Comparison of ENCODE assay signal across 23 mouse cellular contexts in genomic region chr2:26633953-26634530, GRCm38 (mm10). TPM values are rescaled to one million over a fixed set of nuclear protein-coding genes. Genes with fewer than 3 reads are reported as not detected.
DNase-seq lines count a peak whose midpoint lies in the region; ATAC-seq and TF ChIP-seq lines count a peak whose summit lies in the region.
"Had no signal": no experiment of that assay in that cellular context is flagged by ENCODE, and none has a peak within 500 bp of the region (broad histone marks: within the 10 kb centered on the region; RNA-seq: fewer than 3 reads in every experiment).

No protein-coding gene starts in this region.

- TF ChIP-seq POLR2A in CH12.LX (IDR thresholded peaks at IDR 0.05; ENCODE audit: low read depth, low read length): no peak

- no peaks in the 10 kb centered on the region for H3K27me3 ChIP-seq in forebrain, postnatal 0 days (ENCODE audit: insufficient read depth, low read length)
- H3K27me3 ChIP-seq in forebrain, embryonic 16.5 days (replicated peaks; ENCODE audit: control insufficient read depth, insufficient read depth, low read length): no peaks in the 10 kb centered on the region
- peaks cover 4% of the 10 kb centered on the region for H3K27me3 ChIP-seq in liver, embryonic 11.5 days (replicated peaks; ENCODE audit: control insufficient read depth, insufficient read depth, low read length)
- H3K27me3 ChIP-seq in CH12.LX (replicated peaks): peaks cover 6% of the 10 kb centered on the region
- H3K27me3 ChIP-seq in midbrain, embryonic 13.5 days: no peaks in the 10 kb centered on the region
- H3K27me3 ChIP-seq: hindbrain, embryonic 15.5 days; stomach, embryonic 15.5 days had no signal

- in situ Hi-C loops in CH12.LX (cut with MboI; ENCODE audit: low pct_ligation_motif_present, low pct_unique_long_range_greater_than_20kb, low sequenced_read_pairs): no loop called here

- dilution Hi-C loops in CH12.LX (cut with MboI; ENCODE audit: extremely low pct_ligation_motif_present, extremely low pct_unique_long_range_greater_than_20kb, low sequenced_read_pairs): no loop called here

- H3K4me2 ChIP-seq in forebrain, postnatal 0 days (ENCODE audit: low read depth): no peak overlapping the region
- H3K4me2 ChIP-seq in forebrain, embryonic 16.5 days (ENCODE audit: low read length): no peak overlapping the region
- H3K4me2 ChIP-seq in liver, embryonic 11.5 days: no peak overlapping the region
- no peak overlapping the region for H3K4me2 ChIP-seq in CH12.LX (ENCODE audit: insufficient read depth, low read depth, poor library complexity, severe bottlenecking)
- no peak overlapping the region for H3K4me2 ChIP-seq in midbrain, embryonic 13.5 days (replicated peaks)
- H3K4me2 ChIP-seq: heart, embryonic 11.5 days; hindbrain, embryonic 15.5 days; stomach, embryonic 15.5 days had no signal

- no peak for TF ChIP-seq CTCF in forebrain, postnatal 0 days (IDR thresholded peaks at IDR 0.05; ENCODE audit: low read depth)
- no peak for TF ChIP-seq CTCF in CH12.LX (conservative IDR thresholded peaks at IDR 0.05 in 1 of 2, IDR thresholded peaks at IDR 0.05 in 1 of 2; ENCODE audit: low read depth in 2 of 2, low read length in 2 of 2)

- TF ChIP-seq EP300 in CH12.LX (IDR thresholded peaks at IDR 0.05; ENCODE audit: low read length): no peak

- H3K27ac ChIP-seq in forebrain, postnatal 0 days (ENCODE audit: low read depth, low read length): no peak overlapping the region
- H3K27ac ChIP-seq in forebrain, embryonic 16.5 days (ENCODE audit: low read length): no peak overlapping the region
- H3K27ac ChIP-seq in liver, embryonic 11.5 days (ENCODE audit: low read depth, low read length): no peak overlapping the region
- no peak overlapping the region for H3K27ac ChIP-seq in CH12.LX (ENCODE audit: insufficient read depth, low read depth)
- 0 out of 2 replicates have a peak overlapping the region, but pooled peaks have one; percentile 27 for H3K27ac ChIP-seq in midbrain, embryonic 13.5 days
- H3K27ac ChIP-seq: hindbrain, embryonic 15.5 days; stomach, embryonic 15.5 days had no signal

- peaks cover 19% of the 10 kb centered on the region for H3K79me2 ChIP-seq in CH12.LX (replicated peaks; ENCODE audit: control insufficient read depth, extremely low read depth, insufficient read depth, poor library complexity, severe bottlenecking)

- peaks cover 48% of the 10 kb centered on the region for H3K36me3 ChIP-seq in forebrain, postnatal 0 days (ENCODE audit: insufficient read depth)
- H3K36me3 ChIP-seq in forebrain, embryonic 16.5 days (ENCODE audit: control insufficient read depth, insufficient read depth): peaks cover 23% of the 10 kb centered on the region
- peaks cover 33% of the 10 kb centered on the region for H3K36me3 ChIP-seq in liver, embryonic 11.5 days (ENCODE audit: control insufficient read depth, insufficient read depth, low read length)
- peaks cover 40 to 51% of the 10 kb centered on the region in 2 experiments for H3K36me3 ChIP-seq in CH12.LX (replicated peaks in 1 of 2; ENCODE audit: control insufficient read depth in 1 of 2, insufficient read depth in 1 of 2, low read length in 1 of 2)
- peaks cover 49% of the 10 kb centered on the region for H3K36me3 ChIP-seq in midbrain, embryonic 13.5 days

- no peak for DNase-seq in forebrain, postnatal 0 days
- DNase-seq in liver, embryonic 11.5 days (ENCODE audit: low spot score): peak; percentile 46
- DNase-seq in liver: no peak
- peak; percentile 41 for DNase-seq in CH12.LX (ENCODE audit: extremely low read depth)
- DNase-seq in adrenal gland, adult 2 months: no peak
- DNase-seq in gastrocnemius, postnatal 25 days: no peak
- DNase-seq: gastrocnemius, postnatal 10 days; heart, postnatal 14 days; kidney, adult 18-20 months; right cerebral cortex, postnatal 14 days had no signal

- ATAC-seq in forebrain, postnatal 0 days: no peak
- ATAC-seq in forebrain, embryonic 16.5 days: no peak
- 0 out of 2 replicates have a peak, but pooled peaks have one; percentile 5 for ATAC-seq in liver, embryonic 11.5 days (replicated peaks; ENCODE audit: low FRiP score)
- ATAC-seq in midbrain, embryonic 13.5 days: no peak

- no peak for TF ChIP-seq RAD21 in CH12.LX (IDR thresholded peaks at IDR 0.05; ENCODE audit: low read depth, low read length)

- no peak overlapping the region for H3K4me3 ChIP-seq in forebrain, postnatal 0 days (ENCODE audit: low read depth, low read length)
- H3K4me3 ChIP-seq in forebrain, embryonic 16.5 days (replicated peaks; ENCODE audit: low read length): no peak overlapping the region
- H3K4me3 ChIP-seq in liver, embryonic 11.5 days (ENCODE audit: low read depth, low read length): no peak overlapping the region
- no peak overlapping the region for H3K4me3 ChIP-seq in CH12.LX (replicated peaks in 1 of 3; ENCODE audit: low read depth in 2 of 3, low read length in 2 of 3, poor library complexity in 1 of 3)
- H3K4me3 ChIP-seq in midbrain, embryonic 13.5 days (replicated peaks): no peak overlapping the region
- H3K4me3 ChIP-seq: hindbrain, embryonic 15.5 days; stomach, embryonic 15.5 days had no signal

- H3K9ac ChIP-seq in forebrain, postnatal 0 days: 0 out of 2 replicates have a peak overlapping the region, but pooled peaks have one; percentile 18
- no peak overlapping the region for H3K9ac ChIP-seq in forebrain, embryonic 16.5 days (replicated peaks; ENCODE audit: low read depth, low read length)
- no peak overlapping the region for H3K9ac ChIP-seq in liver, embryonic 11.5 days (ENCODE audit: low read depth, low read length)
- H3K9ac ChIP-seq in CH12.LX (ENCODE audit: insufficient read depth, low read depth): no peak overlapping the region
- peak overlapping the region; percentile 49 for H3K9ac ChIP-seq in midbrain, embryonic 13.5 days (replicated peaks)
- H3K9ac ChIP-seq: hindbrain, embryonic 15.5 days; stomach, embryonic 15.5 days had no signal

- 64% methylated on average over 4 of the region's 4 CpGs for WGBS in forebrain, postnatal 0 days
- WGBS in forebrain, embryonic 16.5 days: 74% methylated on average over 4 of the region's 4 CpGs
- WGBS in liver, embryonic 11.5 days: 66% methylated on average over 4 of the region's 4 CpGs
- WGBS in midbrain, embryonic 13.5 days: 69% methylated on average over 4 of the region's 4 CpGs

- peaks cover 21% of the 10 kb centered on the region for H3K4me1 ChIP-seq in forebrain, postnatal 0 days (ENCODE audit: insufficient read depth)
- peaks cover 48% of the 10 kb centered on the region for H3K4me1 ChIP-seq in forebrain, embryonic 16.5 days (replicated peaks; ENCODE audit: control insufficient read depth, insufficient read depth, low read length)
- peaks cover 24% of the 10 kb centered on the region for H3K4me1 ChIP-seq in liver, embryonic 11.5 days (replicated peaks; ENCODE audit: control insufficient read depth, insufficient read depth, low read length)
- H3K4me1 ChIP-seq in CH12.LX (ENCODE audit: control insufficient read depth in 1 of 2, insufficient read depth in 2 of 2): peaks cover 10 to 46% of the 10 kb centered on the region in 2 experiments
- H3K4me1 ChIP-seq in midbrain, embryonic 13.5 days (replicated peaks): peaks cover 84% of the 10 kb centered on the region

- no peaks in the 10 kb centered on the region for H3K9me3 ChIP-seq in forebrain, postnatal 0 days (ENCODE audit: low read length)
- no peaks in the 10 kb centered on the region for H3K9me3 ChIP-seq in forebrain, embryonic 16.5 days (ENCODE audit: control insufficient read depth, low read length)
- H3K9me3 ChIP-seq in liver, embryonic 11.5 days (ENCODE audit: control insufficient read depth, low read length): no peaks in the 10 kb centered on the region
- no peaks in the 10 kb centered on the region for H3K9me3 ChIP-seq in CH12.LX (replicated peaks; ENCODE audit: low read length)
- no peaks in the 10 kb centered on the region for H3K9me3 ChIP-seq in midbrain, embryonic 13.5 days
- H3K9me3 ChIP-seq: hindbrain, embryonic 15.5 days; megakaryocyte, embryonic 14.5 days; stomach, embryonic 15.5 days had no signal

RNA-seq across cellular contexts. Expression of gene Fam69b, which starts 5.8 kb away (rescaled TPM):
- 193 and 214 TPM in 2 replicates for total RNA-seq in forebrain, postnatal 0 days (2014; rRNA removed)
- 143 TPM in 2 replicates for polyA plus RNA-seq in forebrain, postnatal 0 days (2015; fragmentation: Nextera tagmentation; extraction: Ambion mirVana)
- 106 and 125 TPM in 2 replicates for polyA plus RNA-seq in forebrain, embryonic 16.5 days (2015; fragmentation: Nextera tagmentation; extraction: Ambion mirVana)
- 10.5 and 11.1 TPM in 2 replicates for polyA plus RNA-seq in liver, embryonic 11.5 days (2014; fragmentation: Nextera tagmentation; extraction: Ambion mirVana)
- total RNA-seq in CH12.LX (2012; rRNA removed) (0.88 and 1.2 TPM in 2 replicates), CH12.LX (2014; rRNA removed) (0.16 TPM in 1 of 2 replicates, not detected in the other)
- not detected in 2 replicates for polyA plus RNA-seq in CH12.LX (2012; ENCODE audit: insufficient read length, low read depth)
- polyA plus RNA-seq in midbrain, embryonic 13.5 days (2015; fragmentation: Nextera tagmentation; extraction: Ambion mirVana): 112 and 118 TPM in 2 replicates
- total RNA-seq in adrenal gland, adult 2 months (2021): 10 to 100 TPM in 1 of 2 experiments, 1 to 10 TPM in 1; 6.9 to 15.7 TPM
- 21.8 and 33.4 TPM in 2 replicates for polyA plus RNA-seq in adrenal gland, adult 2 months (2012; rRNA removed)
- 1 to 10 TPM; 1.3 to 2.5 TPM for total RNA-seq in gastrocnemius, postnatal 25 days (2021)

RNA-seq across cellular contexts. Expression of gene Agpat2, which starts 29.8 kb away (rescaled TPM):
- 7.8 and 10.0 TPM in 2 replicates for total RNA-seq in forebrain, postnatal 0 days (2014; rRNA removed)
- 4.8 and 6.2 TPM in 2 replicates for polyA plus RNA-seq in forebrain, postnatal 0 days (2015; fragmentation: Nextera tagmentation; extraction: Ambion mirVana)
- polyA plus RNA-seq in forebrain, embryonic 16.5 days (2015; fragmentation: Nextera tagmentation; extraction: Ambion mirVana): 3.7 and 4.0 TPM in 2 replicates
- polyA plus RNA-seq in liver, embryonic 11.5 days (2014; fragmentation: Nextera tagmentation; extraction: Ambion mirVana): 36.1 and 40.1 TPM in 2 replicates
- 11.1 and 14.2 TPM in 2 replicates for total RNA-seq in CH12.LX (2012; rRNA removed)
- total RNA-seq in CH12.LX (2014; rRNA removed): 8.6 and 10.6 TPM in 2 replicates
- 9.5 TPM in 2 replicates for polyA plus RNA-seq in CH12.LX (2012; ENCODE audit: insufficient read length, low read depth)
- polyA plus RNA-seq in midbrain, embryonic 13.5 days (2015; fragmentation: Nextera tagmentation; extraction: Ambion mirVana): 4.0 and 5.3 TPM in 2 replicates
- 100 to 1,000 TPM; 469 to 591 TPM for total RNA-seq in adrenal gland, adult 2 months (2021)
- polyA plus RNA-seq in adrenal gland, adult 2 months (2012; rRNA removed): 584 and 714 TPM in 2 replicates
- total RNA-seq in gastrocnemius, postnatal 25 days (2021): 10 to 100 TPM in 1 of 2 experiments, 1 to 10 TPM in 1; 3.0 to 14.6 TPM

RNA-seq across cellular contexts. Expression of gene Lcn4, which starts 37.0 kb away (rescaled TPM):
- not detected in 2 replicates for total RNA-seq in forebrain, postnatal 0 days (2014; rRNA removed)
- polyA plus RNA-seq in forebrain, postnatal 0 days (2015; fragmentation: Nextera tagmentation; extraction: Ambion mirVana): not detected in 2 replicates
- not detected in 2 replicates for polyA plus RNA-seq in forebrain, embryonic 16.5 days (2015; fragmentation: Nextera tagmentation; extraction: Ambion mirVana)
- polyA plus RNA-seq in liver, embryonic 11.5 days (2014; fragmentation: Nextera tagmentation; extraction: Ambion mirVana): not detected in 2 replicates
- total RNA-seq in CH12.LX (2012; rRNA removed) (not detected in 2 replicates), CH12.LX (2014; rRNA removed) (not detected in 2 replicates)
- polyA plus RNA-seq in CH12.LX (2012; ENCODE audit: insufficient read length, low read depth): not detected in 2 replicates
- polyA plus RNA-seq in midbrain, embryonic 13.5 days (2015; fragmentation: Nextera tagmentation; extraction: Ambion mirVana): not detected in 2 replicates
- total RNA-seq in adrenal gland, adult 2 months (2021): not detected
- not detected in 2 replicates for polyA plus RNA-seq in adrenal gland, adult 2 months (2012; rRNA removed)
- total RNA-seq in gastrocnemius, postnatal 25 days (2021): not detected
- total RNA-seq: gastrocnemius, postnatal 10 days; heart, postnatal 14 days; layer of hippocampus, postnatal 10 days had no signal
- polyA plus RNA-seq: embryonic facial prominence, embryonic 11.5 days; heart, embryonic 11.5 days; hindbrain, embryonic 15.5 days; limb, embryonic 14.5 days; lung, postnatal 0 days; neural tube, embryonic 11.5 days; stomach, embryonic 15.5 days had no signal

RNA-seq across cellular contexts. Expression of gene Gm20532, which starts 47.6 kb away (rescaled TPM):
- total RNA-seq in forebrain, postnatal 0 days (2014; rRNA removed): not detected in 2 replicates
- not detected in 2 replicates for polyA plus RNA-seq in forebrain, postnatal 0 days (2015; fragmentation: Nextera tagmentation; extraction: Ambion mirVana)
- not detected in 2 replicates for polyA plus RNA-seq in forebrain, embryonic 16.5 days (2015; fragmentation: Nextera tagmentation; extraction: Ambion mirVana)
- polyA plus RNA-seq in liver, embryonic 11.5 days (2014; fragmentation: Nextera tagmentation; extraction: Ambion mirVana): not detected in 2 replicates
- total RNA-seq in CH12.LX (2012; rRNA removed) (not detected in 2 replicates), CH12.LX (2014; rRNA removed) (not detected in 2 replicates)
- not detected in 2 replicates for polyA plus RNA-seq in CH12.LX (2012; ENCODE audit: insufficient read length, low read depth)
- polyA plus RNA-seq in midbrain, embryonic 13.5 days (2015; fragmentation: Nextera tagmentation; extraction: Ambion mirVana): not detected in 2 replicates
- not detected for total RNA-seq in adrenal gland, adult 2 months (2021)
- not detected in 2 replicates for polyA plus RNA-seq in adrenal gland, adult 2 months (2012; rRNA removed)
- total RNA-seq in gastrocnemius, postnatal 25 days (2021): not detected
- total RNA-seq: heart, postnatal 14 days; layer of hippocampus, postnatal 10 days had no signal
- polyA plus RNA-seq: embryonic facial prominence, embryonic 11.5 days; heart, embryonic 11.5 days; hindbrain, embryonic 15.5 days; limb, embryonic 14.5 days; lung, postnatal 0 days; neural tube, embryonic 11.5 days; spleen, adult 2 months; stomach, embryonic 15.5 days; thymus, postnatal 0 days had no signal

RNA-seq across cellular contexts. Expression of gene Egfl7, which starts 54.2 kb away (rescaled TPM):
- 63.9 and 64.6 TPM in 2 replicates for total RNA-seq in forebrain, postnatal 0 days (2014; rRNA removed)
- 52.8 and 67.3 TPM in 2 replicates for polyA plus RNA-seq in forebrain, postnatal 0 days (2015; fragmentation: Nextera tagmentation; extraction: Ambion mirVana)
- polyA plus RNA-seq in forebrain, embryonic 16.5 days (2015; fragmentation: Nextera tagmentation; extraction: Ambion mirVana): 59.5 and 61.7 TPM in 2 replicates
- 161 and 181 TPM in 2 replicates for polyA plus RNA-seq in liver, embryonic 11.5 days (2014; fragmentation: Nextera tagmentation; extraction: Ambion mirVana)
- total RNA-seq in CH12.LX (2012; rRNA removed) (35.0 and 39.3 TPM in 2 replicates), CH12.LX (2014; rRNA removed) (18.9 and 20.1 TPM in 2 replicates)
- 21.4 and 24.7 TPM in 2 replicates for polyA plus RNA-seq in CH12.LX (2012; ENCODE audit: insufficient read length, low read depth)
- polyA plus RNA-seq in midbrain, embryonic 13.5 days (2015; fragmentation: Nextera tagmentation; extraction: Ambion mirVana): 44.9 and 55.9 TPM in 2 replicates
- 100 to 1,000 TPM in 1 of 2 experiments, 10 to 100 TPM in 1; 71.2 to 146 TPM for total RNA-seq in adrenal gland, adult 2 months (2021)
- polyA plus RNA-seq in adrenal gland, adult 2 months (2012; rRNA removed): 355 and 444 TPM in 2 replicates
- 10 to 100 TPM; 42.3 to 67.2 TPM for total RNA-seq in gastrocnemius, postnatal 25 days (2021)

Comparison
In these comparisons a context has a peak if more than half of its experiments do, and no peak if none do; other contexts are left out.
1. DNase-seq: peak in liver, embryonic 11.5 days (single experiment) and CH12.LX (single experiment); none in forebrain, postnatal 0 days (single experiment), liver (single experiment), adrenal gland, adult 2 months (single experiment) and gastrocnemius, postnatal 25 days (single experiment).
2. H3K9ac ChIP-seq: peak in forebrain, postnatal 0 days (single experiment) and midbrain, embryonic 13.5 days (single experiment); none in forebrain, embryonic 16.5 days (single experiment), liver, embryonic 11.5 days (single experiment) and CH12.LX (single experiment).
3. RNA of gene Agpat2, which starts 29.8 kb away (polyA plus RNA-seq): 584 to 714 TPM in adrenal gland, adult 2 months; 36.1 to 40.1 TPM in liver, embryonic 11.5 days, 9.5 TPM in CH12.LX, 4.8 to 6.2 TPM in forebrain, postnatal 0 days, 4.0 to 5.3 TPM in midbrain, embryonic 13.5 days and 3.7 to 4.0 TPM in forebrain, embryonic 16.5 days; every median in the first group is over 10 times any median in the second.